Mouse (Mus musculus): Measurements from ENCODE around the gene Dip2b. TPM values are rescaled to one million over a fixed set of nuclear protein-coding genes. Genes with fewer than 3 reads are reported as not detected.
A peak's percentile ranks its signal among the peaks of the same experiment; 100 is the strongest.

Gene Dip2b
- total RNA-seq, 1 experiment from 2014 or later, result 14.4 TPM

DNA sequence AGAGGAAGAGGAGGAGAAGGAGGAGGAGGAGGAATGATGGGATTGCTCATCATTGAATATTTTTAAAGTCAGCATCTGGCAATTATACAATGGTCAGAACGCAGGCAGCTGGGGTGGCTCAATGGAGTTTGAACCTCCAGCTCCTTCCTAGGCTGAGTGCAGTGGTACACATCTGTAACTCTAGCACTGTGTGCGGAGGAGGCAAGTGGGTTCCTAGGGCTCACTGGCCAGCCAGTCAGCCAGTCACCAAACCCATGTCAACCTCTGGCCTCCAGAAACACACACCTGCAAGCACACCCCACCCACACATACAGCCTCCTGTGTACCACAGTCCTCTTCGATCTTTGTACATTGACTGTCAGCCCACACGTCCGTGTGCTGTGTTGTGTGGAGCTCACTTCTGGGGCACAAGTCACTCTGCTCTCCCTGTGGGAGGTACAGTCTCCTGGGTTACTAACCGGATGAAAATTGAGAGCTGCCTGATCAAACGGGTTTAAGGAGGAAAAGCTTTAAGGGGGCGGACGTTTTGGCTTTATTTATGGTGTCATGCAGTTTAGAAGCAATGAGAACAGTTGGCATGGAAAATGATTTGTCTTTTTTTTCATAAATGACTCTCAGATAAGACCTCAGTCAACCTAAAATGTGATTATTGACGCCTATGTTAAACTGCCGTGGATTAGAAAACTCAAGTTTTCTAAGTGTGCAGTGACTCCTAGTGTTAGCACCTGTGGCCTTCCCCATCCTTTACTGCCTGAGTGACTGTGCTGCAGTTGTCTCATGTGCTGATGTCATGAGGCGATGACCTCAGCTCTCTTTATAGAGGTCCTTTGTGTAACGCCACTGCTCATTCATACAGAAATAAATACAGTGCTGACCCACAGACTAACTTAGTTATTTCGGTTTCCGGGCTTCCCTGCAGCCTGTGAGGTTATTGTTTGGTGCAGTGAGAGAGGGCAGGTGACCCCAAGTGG is 106.7 kb downstream of the Dip2b start:
- ATAC-seq (replicated peaks in 1 of 2; ENCODE audit: insufficient read depth in 1 of 2, low FRiP score in 2 of 2, low TSS enrichment in 1 of 2, low read depth in 1 of 2, poor library complexity in 2 of 2, severe bottlenecking in 2 of 2), result no peak

DNA sequence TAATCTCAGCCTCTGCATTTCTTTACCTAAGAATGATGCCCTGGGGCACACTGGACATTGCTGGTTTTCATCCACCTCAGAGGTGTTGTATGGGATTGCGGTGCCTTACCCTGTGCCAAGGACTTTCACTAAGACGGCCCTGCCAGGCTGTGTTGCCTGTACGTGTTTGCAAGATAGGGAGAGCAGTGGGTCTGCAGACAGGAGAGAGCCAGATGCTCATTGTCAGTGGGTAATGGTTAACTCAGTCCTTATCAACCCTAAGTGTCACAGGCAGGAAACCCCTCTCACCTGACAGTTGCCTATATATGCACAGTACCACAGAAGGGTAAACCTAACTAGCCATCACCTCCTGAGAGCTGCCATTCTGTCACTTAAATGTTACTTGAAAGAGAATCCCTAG is 107.5 kb downstream of the Dip2b start:
- ATAC-seq (replicated peaks in 1 of 2; ENCODE audit: insufficient read depth in 1 of 2, low FRiP score in 2 of 2, low TSS enrichment in 1 of 2, low read depth in 1 of 2, poor library complexity in 2 of 2, severe bottlenecking in 2 of 2), result no peak

DNA sequence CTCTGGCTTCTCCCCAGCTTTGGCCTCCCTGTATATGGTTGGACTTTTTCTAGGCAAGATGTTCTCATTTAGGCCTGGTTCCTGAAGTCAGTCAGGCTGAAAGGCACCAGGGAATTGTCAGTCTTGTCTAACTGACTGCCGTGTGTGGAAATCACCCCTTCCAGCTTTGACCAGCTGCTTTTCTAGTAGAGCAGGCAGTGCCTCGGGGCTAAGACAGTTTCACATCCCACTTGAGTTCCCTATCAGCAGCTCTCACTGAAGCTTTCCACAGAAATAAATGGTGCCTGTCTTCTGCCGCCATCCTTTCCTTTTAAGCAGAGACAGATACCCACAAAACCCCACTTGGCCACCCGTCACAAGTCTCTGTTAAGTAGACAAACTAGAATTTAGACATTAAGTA is 112.1 kb downstream of the Dip2b start:
- ATAC-seq (replicated peaks in 1 of 2; ENCODE audit: insufficient read depth in 1 of 2, low FRiP score in 2 of 2, low TSS enrichment in 1 of 2, low read depth in 1 of 2, poor library complexity in 2 of 2, severe bottlenecking in 2 of 2), result no peak

DNA sequence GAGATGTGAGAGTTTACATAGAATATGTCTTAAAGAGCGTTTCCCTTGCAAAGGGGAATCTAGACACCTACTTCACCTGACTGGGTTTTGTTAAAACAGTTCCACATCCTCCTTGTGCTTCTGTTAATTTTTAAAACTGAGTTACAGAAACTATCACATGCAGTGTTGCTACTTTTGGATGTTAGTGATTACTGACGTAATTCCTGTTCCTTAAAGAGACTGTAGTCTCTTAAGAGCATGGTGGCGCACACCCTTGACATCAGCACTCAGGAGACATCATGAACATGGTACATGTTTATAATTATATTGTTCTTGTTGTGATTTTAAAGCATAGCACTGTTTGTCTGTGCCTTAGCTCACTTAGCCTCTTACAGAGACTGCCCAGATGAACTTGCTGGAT is 113.9 kb downstream of the Dip2b start:
- ATAC-seq (replicated peaks in 1 of 2; ENCODE audit: insufficient read depth in 1 of 2, low FRiP score in 2 of 2, low TSS enrichment in 1 of 2, low read depth in 1 of 2, poor library complexity in 2 of 2, severe bottlenecking in 2 of 2), result no peak

DNA sequence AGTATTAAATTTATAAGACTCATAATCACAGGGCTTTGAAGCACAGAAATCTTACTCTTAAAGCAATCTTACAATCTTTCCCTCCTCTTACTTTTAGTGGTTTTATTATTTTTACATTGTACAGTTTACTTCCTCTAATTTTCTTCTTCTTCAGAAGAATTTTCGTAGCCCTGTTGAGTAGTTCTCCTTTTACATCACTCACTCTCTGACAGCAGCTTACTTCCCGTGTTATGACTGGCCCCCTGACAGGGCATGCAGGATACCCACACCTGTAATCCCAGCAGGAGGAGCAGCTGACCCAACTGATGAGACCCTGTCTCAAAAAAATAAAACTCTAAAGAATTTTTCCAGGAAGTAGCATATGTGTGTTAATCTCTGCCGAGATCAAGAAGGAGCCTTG is 114.6 kb downstream of the Dip2b start:
- peak; percentile 45 to 68 for ATAC-seq (replicated peaks in 1 of 2; ENCODE audit: insufficient read depth in 1 of 2, low FRiP score in 2 of 2, low TSS enrichment in 1 of 2, low read depth in 1 of 2, poor library complexity in 2 of 2, severe bottlenecking in 2 of 2)

DNA sequence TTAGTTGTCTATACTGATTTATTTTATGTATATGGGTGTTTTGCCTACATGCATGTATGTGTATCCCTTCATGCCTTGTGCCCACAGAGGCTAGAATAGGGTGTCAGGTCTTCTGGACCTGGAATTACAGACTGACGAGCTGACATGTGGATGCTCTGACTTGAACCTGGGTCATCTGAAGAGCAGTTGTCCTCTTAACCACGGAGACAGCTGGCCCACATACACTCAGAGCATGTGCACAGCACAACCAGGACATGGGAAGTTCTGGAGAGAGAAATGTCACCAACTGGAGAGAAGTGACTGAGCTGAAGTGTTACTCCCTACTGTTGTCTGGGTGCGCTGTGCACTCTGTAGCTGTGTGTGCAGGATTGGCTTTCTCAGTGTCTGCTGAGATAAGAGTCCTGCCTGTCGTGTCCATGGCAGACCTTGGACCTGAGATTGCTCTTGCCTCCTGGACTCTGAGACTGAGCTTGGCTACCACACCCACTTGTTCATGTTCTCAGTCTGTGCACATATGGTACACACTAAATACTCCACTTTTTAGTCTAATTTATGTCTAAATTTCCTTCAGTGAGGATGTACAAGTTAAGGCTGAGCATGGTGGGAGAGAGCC is 117.7 kb downstream of the Dip2b start:
- ATAC-seq (replicated peaks in 1 of 2; ENCODE audit: insufficient read depth in 1 of 2, low FRiP score in 2 of 2, low TSS enrichment in 1 of 2, low read depth in 1 of 2, poor library complexity in 2 of 2, severe bottlenecking in 2 of 2), result no peak

DNA sequence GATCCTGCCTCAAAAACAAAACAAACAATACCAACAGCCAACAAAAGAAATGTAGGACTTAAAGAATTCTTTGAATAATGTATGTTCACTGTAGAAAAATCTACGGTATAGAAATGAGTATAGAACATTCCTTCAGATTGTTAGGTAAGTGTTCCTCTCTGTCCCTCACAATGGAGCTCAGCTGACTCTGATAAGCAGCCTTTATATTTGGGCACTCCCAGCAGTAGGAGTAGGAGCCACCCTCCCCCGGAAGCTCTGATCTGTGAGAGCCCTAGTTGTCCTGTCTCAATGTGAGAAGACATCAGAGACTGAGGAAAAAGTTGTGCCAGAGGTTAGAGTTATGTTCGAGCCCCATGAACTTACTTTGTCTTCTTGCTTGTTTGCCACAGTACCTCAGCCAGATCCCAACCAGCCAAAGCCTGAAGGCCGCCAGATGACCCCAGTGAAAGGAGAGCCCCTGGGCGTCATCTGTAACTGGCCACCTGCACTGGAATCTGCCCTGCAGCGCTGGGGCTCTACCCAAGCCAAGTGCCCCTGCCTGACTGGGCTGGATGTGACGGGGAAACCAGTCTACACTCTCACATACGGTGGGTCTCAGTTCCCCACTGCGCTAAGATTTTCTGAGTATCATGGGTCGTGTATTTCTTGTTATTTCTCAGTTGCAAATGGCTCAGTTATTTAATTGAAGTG is 118.5 kb downstream of the Dip2b start:
- no peak for ATAC-seq (replicated peaks in 1 of 2; ENCODE audit: insufficient read depth in 1 of 2, low FRiP score in 2 of 2, low TSS enrichment in 1 of 2, low read depth in 1 of 2, poor library complexity in 2 of 2, severe bottlenecking in 2 of 2)

DNA sequence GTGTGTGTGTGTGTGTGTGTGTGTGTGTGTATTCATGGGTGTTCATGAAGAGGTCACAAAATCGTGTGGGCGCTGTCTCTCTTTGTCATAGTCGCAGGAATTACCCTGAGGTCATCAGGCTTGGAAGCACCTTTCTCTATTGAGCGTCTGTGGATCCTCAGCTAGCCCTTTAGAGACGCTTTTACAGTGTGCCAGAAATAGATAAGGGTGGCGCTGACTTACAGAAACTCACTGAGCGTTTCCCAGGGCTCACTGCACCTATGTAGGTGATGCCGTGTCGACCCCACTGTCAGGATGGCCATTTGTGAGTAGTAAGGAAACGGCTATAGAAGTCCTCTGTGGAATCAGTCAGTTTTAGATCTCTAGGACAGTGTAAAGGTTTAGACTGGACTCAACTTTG is 120.5 kb downstream of the Dip2b start:
- ATAC-seq (replicated peaks in 1 of 2; ENCODE audit: insufficient read depth in 1 of 2, low FRiP score in 2 of 2, low TSS enrichment in 1 of 2, low read depth in 1 of 2, poor library complexity in 2 of 2, severe bottlenecking in 2 of 2), result no peak

DNA sequence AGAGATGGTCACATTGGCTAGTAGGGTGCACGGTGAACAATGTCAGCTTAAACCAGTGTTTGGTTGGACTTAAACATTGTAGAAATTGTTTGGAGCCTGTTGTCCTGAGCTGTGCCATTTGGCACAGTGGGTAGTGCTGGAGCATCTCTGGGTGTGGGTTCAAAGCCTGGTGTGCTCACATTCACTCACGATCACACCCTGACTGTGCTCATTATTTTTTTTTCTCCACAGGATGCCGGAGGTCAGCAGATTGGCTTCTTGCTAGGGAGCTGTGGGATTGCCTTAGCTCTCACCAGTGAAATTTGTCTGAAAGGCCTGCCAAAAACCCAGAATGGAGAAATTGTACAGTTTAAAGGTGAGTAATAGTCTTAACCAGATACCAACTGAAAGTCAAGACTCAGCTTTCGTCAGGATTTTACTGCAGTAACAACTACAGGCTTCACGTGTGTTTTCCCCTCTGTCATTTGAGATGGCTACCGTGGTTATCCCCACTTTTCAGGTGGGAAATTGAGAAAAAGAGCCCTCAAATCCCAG is 123.3 kb downstream of the Dip2b start:
- no peak for ATAC-seq (replicated peaks in 1 of 2; ENCODE audit: insufficient read depth in 1 of 2, low FRiP score in 2 of 2, low TSS enrichment in 1 of 2, low read depth in 1 of 2, poor library complexity in 2 of 2, severe bottlenecking in 2 of 2)

DNA sequence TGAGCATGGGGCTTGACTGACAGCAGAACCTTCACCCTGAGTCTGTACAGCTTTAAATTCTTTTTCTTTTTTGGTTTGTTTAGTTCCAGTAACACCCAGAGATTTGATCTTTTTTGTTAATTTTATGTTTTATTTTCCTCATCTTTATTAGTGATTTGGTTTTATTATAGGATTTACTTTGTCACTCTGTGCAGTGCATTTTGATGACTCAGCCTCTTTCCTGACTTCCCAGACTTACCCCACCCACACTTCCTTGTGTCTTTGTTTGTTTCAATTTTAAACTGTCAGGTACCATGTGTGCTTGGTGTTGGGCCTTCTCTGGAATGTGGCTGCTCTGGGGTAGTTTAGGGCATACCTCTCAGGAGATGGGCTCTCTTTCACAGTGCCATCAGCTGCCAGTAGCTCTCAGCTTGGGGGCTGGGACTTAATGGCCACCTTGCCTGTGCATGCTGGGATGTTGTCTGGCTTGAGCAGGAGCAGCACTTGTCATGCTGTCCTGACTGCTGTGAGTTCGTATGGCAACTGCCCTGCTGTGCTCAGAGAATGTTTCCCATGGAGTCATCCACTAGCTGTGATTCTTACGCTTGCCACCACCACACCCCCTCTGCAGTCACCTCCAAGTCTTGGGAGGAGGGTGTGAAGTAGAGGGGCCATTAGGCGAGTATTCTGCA is 125.1 kb downstream of the Dip2b start:
- ATAC-seq (replicated peaks in 1 of 2; ENCODE audit: insufficient read depth in 1 of 2, low FRiP score in 2 of 2, low TSS enrichment in 1 of 2, low read depth in 1 of 2, poor library complexity in 2 of 2, severe bottlenecking in 2 of 2), result no peak

DNA sequence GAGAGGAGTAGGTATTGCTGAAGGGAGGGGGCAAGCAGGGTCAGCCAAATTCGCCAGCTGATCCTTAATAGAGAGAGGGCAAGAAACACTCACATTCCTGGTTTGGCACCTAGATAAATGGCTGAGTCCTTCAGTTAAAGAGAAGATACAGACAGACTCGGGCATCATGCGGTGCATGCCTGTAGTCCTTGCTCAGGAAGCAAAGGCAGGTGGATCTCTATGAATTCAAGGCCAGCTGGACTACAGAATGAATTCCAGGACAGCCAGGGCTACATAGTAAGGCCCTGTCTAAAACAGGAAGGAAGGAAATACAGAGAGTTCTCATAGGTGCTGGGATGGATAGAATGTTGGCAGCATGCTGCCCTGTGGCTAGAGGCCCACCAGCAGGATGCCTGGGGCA is 128.0 kb downstream of the Dip2b start:
- ATAC-seq (replicated peaks in 1 of 2; ENCODE audit: insufficient read depth in 1 of 2, low FRiP score in 2 of 2, low TSS enrichment in 1 of 2, low read depth in 1 of 2, poor library complexity in 2 of 2, severe bottlenecking in 2 of 2), result no peak

DNA sequence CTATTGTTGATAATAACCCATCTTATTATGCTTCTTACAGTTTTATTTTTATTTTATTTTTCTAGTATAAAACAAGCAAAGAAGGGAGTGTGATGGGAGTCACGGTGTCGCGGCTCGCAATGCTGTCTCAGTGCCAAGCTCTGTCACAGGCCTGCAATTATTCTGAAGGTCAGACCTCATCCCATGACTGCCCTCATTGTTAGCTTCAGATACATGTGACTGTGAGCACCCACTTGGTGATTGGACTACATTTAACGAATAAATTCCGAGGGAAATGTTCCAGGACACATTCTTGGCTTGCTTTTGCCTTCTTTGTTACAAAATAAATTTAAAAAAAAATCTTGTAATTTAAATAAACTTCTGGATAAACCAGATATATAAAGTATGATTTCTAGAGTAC is 129.3 kb downstream of the Dip2b start:
- ATAC-seq (replicated peaks in 1 of 2; ENCODE audit: insufficient read depth in 1 of 2, low FRiP score in 2 of 2, low TSS enrichment in 1 of 2, low read depth in 1 of 2, poor library complexity in 2 of 2, severe bottlenecking in 2 of 2), result no peak

DNA sequence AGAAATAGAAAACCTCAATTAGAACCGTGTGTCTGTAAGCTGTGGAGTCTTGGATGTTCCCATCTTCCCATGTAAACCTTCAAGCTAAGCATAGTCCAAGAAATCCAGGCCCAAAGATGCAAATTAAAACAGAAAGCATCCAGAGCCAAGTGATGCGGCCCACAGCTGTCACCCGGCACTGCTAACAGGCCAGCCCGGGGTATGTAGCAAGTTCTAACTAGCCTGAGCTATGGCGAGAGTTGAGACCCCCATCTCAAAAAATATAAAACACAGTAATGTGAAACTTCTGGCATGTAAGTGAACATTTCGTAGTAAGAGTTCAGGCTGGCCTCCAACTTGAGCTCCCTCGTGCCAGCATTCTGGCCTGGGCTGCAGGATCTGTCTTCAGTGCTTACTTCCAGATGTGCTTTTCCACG is 129.7 kb downstream of the Dip2b start:
- ATAC-seq (replicated peaks in 1 of 2; ENCODE audit: insufficient read depth in 1 of 2, low FRiP score in 2 of 2, low TSS enrichment in 1 of 2, low read depth in 1 of 2, poor library complexity in 2 of 2, severe bottlenecking in 2 of 2), result no peak

DNA sequence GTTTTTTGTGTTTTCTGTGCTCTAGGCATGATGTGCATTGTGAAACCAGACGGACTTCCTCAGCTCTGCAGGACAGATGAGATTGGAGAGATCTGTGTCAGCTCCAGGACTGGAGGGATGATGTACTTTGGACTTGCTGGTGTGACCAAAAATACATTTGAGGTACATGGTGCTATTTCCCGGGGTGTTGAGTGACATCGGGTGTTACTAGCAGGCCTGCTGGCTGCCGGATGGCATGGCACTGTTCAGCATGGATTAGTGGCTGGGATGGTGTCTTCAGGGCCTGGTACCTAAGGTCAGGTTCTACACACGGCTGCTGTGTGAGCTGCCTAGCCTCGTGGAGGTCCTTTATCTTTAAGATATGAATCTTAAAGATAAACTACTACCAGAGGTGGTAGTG is 136.7 kb downstream of the Dip2b start:
- no peak for ATAC-seq (replicated peaks in 1 of 2; ENCODE audit: insufficient read depth in 1 of 2, low FRiP score in 2 of 2, low TSS enrichment in 1 of 2, low read depth in 1 of 2, poor library complexity in 2 of 2, severe bottlenecking in 2 of 2)

DNA sequence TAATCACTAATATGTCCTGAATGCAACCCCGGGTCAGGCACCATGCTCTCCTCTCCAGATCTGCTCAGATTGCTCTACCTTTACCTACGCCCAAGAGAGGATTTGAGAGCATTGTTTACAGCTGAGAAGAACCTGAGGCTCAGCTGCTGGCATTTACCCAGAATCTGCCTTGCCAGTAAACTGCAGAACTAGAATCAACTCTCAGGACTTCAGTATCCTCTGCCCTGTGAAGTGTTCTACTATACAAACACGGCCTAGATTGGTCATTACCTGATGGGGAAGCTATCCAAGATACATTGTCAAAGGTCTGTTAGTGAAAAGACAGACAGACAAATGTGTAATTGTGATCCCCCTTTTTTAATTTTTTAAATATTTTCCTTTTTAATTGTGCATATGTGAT is 138.7 kb downstream of the Dip2b start:
- ATAC-seq (replicated peaks in 1 of 2; ENCODE audit: insufficient read depth in 1 of 2, low FRiP score in 2 of 2, low TSS enrichment in 1 of 2, low read depth in 1 of 2, poor library complexity in 2 of 2, severe bottlenecking in 2 of 2), result no peak

DNA sequence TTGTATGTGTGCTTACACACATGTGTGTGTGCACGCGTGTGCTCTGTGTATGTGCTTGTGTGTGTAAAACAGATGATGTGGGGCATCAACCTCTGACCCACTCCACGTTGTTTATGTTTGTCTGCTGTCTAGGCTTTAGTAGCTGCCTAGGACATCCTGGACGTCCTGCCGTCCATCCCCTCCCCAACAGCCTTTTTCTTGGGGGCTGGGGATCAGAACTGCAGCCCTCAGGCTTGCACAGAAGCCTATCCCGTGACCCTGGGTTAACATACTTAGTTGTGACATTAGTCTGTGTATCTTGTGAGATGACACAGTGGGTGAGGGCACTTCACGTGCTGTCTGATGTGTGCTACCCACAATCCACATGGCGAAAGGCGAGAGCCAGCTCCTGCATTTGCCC is 139.1 kb downstream of the Dip2b start:
- ATAC-seq (replicated peaks in 1 of 2; ENCODE audit: insufficient read depth in 1 of 2, low FRiP score in 2 of 2, low TSS enrichment in 1 of 2, low read depth in 1 of 2, poor library complexity in 2 of 2, severe bottlenecking in 2 of 2), result no peak

DNA sequence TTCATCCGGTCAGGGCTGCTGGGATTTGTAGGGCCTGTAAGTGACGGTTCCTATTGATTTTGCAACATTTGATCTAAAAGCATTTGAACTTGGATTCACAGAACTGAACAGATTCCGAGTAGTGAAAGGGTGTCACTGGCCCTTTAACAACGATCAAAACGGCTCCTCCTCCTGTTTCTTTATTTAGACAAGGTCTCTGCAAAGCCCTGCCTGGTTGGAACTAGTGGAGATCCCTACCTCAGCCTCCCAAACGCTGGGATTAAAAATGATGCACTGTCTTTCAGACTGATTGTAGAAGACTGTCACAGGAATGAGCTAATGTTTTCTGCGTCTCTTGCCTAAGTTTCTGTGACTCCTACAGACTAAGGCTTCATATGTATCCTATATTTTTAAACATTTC is 140.0 kb downstream of the Dip2b start:
- ATAC-seq (replicated peaks in 1 of 2; ENCODE audit: insufficient read depth in 1 of 2, low FRiP score in 2 of 2, low TSS enrichment in 1 of 2, low read depth in 1 of 2, poor library complexity in 2 of 2, severe bottlenecking in 2 of 2), result no peak

Measured in hematopoietic stem cell, adult 5-6 weeks (primary cell).